Mouse (Mus musculus): ENCODE data around the gene Ddx41.

Ddx41 gene

DNA sequence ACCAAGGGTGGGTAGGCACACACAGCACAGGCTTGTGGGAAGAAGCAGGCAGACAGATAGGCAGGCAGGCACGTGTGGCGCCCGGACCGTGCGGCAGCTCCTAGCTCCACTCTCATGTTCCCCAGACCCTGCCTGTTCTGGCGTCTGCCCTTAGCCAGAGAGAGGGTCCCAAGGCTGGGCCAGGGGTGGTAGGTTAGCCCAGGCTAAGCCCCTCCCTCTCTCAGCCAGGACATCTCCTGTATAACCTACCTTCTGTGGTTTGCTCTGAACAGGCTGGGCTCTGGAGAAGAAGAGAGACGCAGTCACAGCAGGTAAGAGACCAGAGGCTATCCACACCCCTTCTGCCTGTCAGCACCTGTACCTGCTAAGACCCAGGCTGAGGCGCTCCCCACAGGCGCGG, 27.9 kb downstream of the Ddx41 start:
- DNase-seq (ENCODE audit: low read depth, low spot score), result no peak

DNA sequence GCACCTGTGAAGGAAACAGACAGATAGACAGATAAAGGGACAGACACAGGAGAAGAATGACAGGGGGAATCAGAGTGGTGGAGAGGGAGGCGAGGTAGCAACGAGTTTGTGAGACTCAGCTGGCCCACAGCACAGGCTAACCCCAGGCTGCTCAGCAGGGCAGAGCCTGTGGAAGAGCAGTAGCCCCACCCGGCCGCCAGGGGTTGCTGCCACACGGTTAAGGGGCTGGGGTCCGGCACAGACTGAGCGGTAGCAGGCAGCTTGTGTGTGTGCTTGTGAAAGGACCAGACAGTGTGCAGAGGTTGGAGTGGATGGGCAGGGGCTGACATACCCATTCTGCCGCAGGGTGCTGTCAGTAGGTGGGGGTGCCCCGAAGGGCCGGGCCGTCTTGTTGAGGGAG, 28.6 kb downstream of the Ddx41 start:
- DNase-seq (ENCODE audit: low read depth, low spot score), result no peak

DNA sequence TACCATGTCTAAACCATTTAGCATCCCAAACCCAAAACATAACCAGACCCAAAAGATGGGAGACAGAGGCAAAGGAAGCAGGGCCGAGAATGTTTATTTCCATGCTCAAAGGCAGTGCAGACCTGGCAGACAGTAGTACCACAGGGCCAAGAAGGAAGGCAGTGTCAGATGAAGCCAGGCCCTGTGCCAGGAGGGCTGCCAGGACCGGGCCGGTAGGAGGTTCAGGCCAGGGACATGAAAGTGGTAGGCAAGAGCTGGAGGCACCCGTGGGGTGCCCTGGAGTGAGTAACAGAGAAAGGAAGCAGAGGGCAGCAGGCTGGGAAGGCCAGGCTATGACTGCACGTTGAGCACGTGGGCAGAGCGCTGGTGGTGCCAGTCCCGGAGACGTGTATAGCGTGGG, 29.8 kb downstream of the Ddx41 start:
- no peak for DNase-seq (ENCODE audit: low read depth, low spot score)

DNA sequence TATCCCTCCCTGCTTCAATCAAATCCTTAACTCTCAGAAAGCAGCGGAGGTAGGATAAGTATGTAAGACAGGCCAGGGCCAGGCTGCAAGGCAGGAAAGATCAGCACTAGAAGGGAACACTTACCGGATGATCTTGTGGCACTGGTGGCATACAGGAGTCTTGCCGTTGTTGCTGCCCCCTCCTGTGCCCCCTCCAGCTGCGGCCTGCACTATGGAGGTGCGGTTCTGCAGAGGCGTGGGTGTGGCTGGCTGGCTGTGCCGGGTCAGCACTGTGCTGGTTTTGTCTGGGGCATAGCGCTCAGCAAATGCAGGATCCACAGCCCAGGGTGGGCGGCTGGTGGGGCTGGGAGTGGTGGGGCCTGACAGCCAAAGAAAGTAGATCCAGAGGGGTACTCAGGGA, 30.6 kb downstream of the Ddx41 start:
- no peak for DNase-seq (ENCODE audit: low read depth, low spot score)

- no peak for DNase-seq (ENCODE audit: low read depth, low spot score)
These were observed 32.1 kb downstream of the Ddx41 start for GRCm38 (mm10) chr13:55504390-55504789.

DNA sequence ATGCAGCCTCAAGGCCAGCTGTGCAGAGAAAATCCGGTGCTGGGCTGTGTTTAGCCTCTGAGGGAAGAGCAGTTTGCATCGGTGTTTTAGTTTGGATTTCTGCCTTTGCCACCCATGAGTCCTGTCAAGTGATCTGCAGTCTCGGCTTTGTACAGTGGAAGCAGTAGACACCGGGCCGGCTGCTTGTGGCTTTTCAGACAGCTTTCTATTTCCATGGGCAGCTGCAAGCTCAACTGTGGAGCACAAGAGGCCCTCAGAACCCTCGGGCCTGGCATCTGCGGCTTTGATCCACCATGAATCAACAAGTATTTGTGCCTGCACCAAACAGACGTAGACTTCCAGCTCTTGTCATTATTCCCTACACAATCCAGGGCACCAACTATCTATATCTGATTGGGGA, 34.1 kb downstream of the Ddx41 start:
- no peak for DNase-seq (ENCODE audit: low read depth, low spot score)

GRCm38 (mm10) chr13:55500575-55500974, 35.9 kb downstream of the Ddx41 start:
- DNase-seq (ENCODE audit: low read depth, low spot score), result no peak

- no peak for DNase-seq (ENCODE audit: low read depth, low spot score)
These were observed 37.6 kb downstream of the Ddx41 start for GRCm38 (mm10) chr13:55498906-55499305.

GRCm38 (mm10) chr13:55496661-55497060, 39.8 kb downstream of the Ddx41 start:
- no peak for DNase-seq (ENCODE audit: low read depth, low spot score)

DNA sequence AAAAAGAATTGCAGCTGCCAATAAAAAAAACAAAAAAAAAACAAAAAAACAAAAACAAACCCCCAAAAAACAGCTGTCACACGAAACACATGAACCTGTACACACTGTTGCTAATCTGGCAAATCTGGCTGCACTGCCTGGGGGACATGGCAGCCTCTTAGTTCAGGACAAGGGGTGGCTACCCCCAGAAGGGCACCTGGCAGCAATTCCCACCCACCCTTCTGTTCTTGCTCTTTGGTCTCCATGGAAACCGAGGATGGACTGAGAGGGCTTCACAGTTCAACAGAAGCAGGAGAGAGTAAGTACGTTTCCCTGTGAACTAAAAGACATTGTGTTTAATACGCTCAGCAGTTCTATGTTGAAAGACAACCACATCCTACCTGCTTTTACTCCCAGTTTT, 40.8 kb downstream of the Ddx41 start:
- no peak for DNase-seq (ENCODE audit: low read depth, low spot score)

- no peak for DNase-seq (ENCODE audit: low read depth, low spot score)
These were observed 41.4 kb downstream of the Ddx41 start for GRCm38 (mm10) chr13:55494883-55495621.

- DNase-seq (ENCODE audit: low read depth, low spot score), result no peak
These were observed 42.2 kb downstream of the Ddx41 start for GRCm38 (mm10) chr13:55494257-55494656.

GRCm38 (mm10) chr13:55487578-55488498, 48.6 kb downstream of the Ddx41 start, which contains the start of gene Dbn1:
TSS of gene Dbn1 (minus strand) at chr13:55488111.
- DNase-seq (ENCODE audit: low read depth, low spot score), result no peak

GRCm38 (mm10) chr13:55486916-55487577, 49.4 kb downstream of the Ddx41 start:
- DNase-seq (ENCODE audit: low read depth, low spot score), result no peak

DNA sequence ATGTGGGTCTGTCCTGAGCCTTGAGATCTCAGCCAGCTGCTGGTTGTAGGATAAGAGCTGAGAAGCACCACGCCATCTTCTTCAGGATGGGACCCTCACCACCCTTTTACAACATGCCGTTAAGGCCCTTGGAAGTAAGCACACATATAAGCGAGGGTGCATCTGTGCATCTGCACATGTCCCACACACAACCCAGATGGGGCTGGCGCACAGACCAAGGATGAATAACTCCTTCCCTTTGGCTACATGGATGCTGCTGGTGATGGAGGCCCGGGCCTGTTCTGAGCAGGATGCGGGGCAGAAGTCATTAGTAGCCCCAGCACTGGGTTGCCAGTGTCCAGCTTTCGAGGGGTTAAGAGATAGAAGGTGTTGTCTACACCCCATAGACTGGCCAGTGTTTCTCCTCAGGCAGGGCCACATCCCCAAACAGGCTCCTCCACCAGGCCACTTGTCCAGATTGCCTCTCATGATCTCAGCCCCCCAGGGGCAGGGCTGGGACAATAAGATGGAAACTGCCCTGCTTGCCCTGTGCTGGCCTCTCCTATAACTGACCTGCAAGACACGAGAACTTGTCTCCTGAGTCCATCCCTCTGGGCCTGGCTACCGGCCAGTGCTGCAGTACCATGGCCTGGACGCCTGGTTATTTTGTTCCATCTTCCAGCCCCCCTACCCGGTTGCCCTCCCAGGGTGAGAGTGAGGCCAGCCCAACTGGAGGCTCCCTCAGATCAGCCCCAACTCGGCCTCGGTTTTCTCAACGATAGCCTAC, 50.2 kb downstream of the Ddx41 start:
- no peak for DNase-seq (ENCODE audit: low read depth, low spot score)

GRCm38 (mm10) chr13:55484520-55485088, 51.9 kb downstream of the Ddx41 start:
- DNase-seq (ENCODE audit: low read depth, low spot score), result no peak

DNA sequence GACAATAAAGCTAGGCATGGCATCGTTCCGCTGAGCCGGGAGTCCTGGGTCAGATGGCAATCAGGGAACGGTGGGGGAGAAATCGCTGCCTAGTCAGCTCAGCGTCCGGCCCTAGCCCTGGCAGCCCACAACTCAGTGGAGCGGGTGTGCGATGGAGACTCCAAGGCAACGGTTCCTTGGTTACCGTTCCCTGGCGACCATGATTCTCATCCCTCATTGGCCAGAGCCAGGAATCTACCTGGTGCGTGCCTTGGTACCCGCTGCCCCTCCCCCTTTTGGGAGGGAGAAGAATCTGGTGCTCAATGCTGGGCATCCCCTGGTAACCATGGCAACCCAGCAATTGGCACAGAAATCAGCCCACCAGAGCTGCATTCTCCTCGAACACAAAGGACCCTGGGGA, 52.9 kb downstream of the Ddx41 start:
- no peak for DNase-seq (ENCODE audit: low read depth, low spot score)

DNA sequence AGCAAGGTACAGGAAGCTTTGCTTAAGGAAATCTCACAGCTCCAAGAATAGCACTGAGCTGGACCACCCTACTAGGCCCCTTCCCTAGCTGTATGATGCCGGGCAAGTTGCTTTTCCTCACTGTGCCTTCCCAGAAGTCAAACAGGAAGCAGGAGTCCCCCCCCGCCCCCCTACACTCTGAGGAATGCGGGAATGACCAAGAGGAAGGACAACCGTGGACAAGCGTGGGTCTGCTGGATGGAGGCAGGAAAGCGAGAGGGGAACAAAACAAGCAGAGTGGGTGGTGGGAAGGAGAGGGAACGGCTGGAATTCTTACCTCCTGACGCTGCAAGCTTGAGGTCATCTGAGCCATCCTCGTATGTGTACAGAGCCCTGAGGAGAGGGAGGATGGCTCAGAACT, 53.4 kb downstream of the Ddx41 start:
- DNase-seq (ENCODE audit: low read depth, low spot score), result no peak

- no peak for DNase-seq (ENCODE audit: low read depth, low spot score)
These were observed 53.9 kb downstream of the Ddx41 start for GRCm38 (mm10) chr13:55482542-55482941.
